Mouse (Mus musculus): ENCODE measurements around the gene Mettl8.

- TF ChIP-seq CTCF (IDR thresholded peaks at IDR 0.05; ENCODE audit: low read depth), result no peak
- TF ChIP-seq EP300 (IDR thresholded peaks at IDR 0.05; ENCODE audit: low read depth), result no peak
These were observed 24.7 kb downstream of the Mettl8 start for GRCm38 (mm10) chr2:71030663-71031062.
